Mouse (Mus musculus) ES-E14 (cell line): ENCODE results near the gene Epn3. TPM values are rescaled to one million over a fixed set of nuclear protein-coding genes. Genes with fewer than 3 reads are reported as not detected.

ENCODE experiments used
- DNase-seq: peaks from one replicate; pipeline ENCODE4 v3.0.0-alpha.2; 2013; ENCODE audit warnings: low read depth, low spot score
- H3K27ac ChIP-seq: 2 replicates; pipeline ENCODE4 v1.5.1; 2012; ENCODE audit warnings: low read depth, mild to moderate bottlenecking, low read length, moderate library complexity, mixed read lengths; ENCODE audit not compliant: poor library complexity, insufficient read depth, severe bottlenecking
- H3K36me3 ChIP-seq: 2 replicates; pipeline ENCODE4 v1.6.1; 2012; ENCODE audit warnings: mild to moderate bottlenecking, low read length, moderate library complexity, mixed read lengths; ENCODE audit not compliant: control insufficient read depth, poor library complexity, insufficient read depth, severe bottlenecking
- H3K4me1 ChIP-seq, 2 experiments: fragments of 150-350 bp in 1 of 2; sonication (generic) in 1 of 2; 2 replicates each; pipeline ENCODE4 v1.6.1; 2012; ENCODE audit warnings: low read length in 2 of 2, mild to moderate bottlenecking in 1 of 2, mixed read lengths in 1 of 2; ENCODE audit not compliant: control insufficient read depth in 2 of 2, insufficient read depth in 2 of 2, poor library complexity in 1 of 2
- H3K4me3 ChIP-seq, 2 experiments: fragments of 150-350 bp in 1 of 2; sonication (generic) in 1 of 2; 2 replicates each; pipeline ENCODE4 v1.5.1; 2012; ENCODE audit warnings: low read length in 2 of 2, low read depth in 1 of 2, mild to moderate bottlenecking in 1 of 2, mixed read lengths in 1 of 2; ENCODE audit not compliant: insufficient read depth in 1 of 2, poor library complexity in 1 of 2, severe bottlenecking in 1 of 2
- H3K9ac ChIP-seq: 2 replicates; pipeline ENCODE4 v1.6.1; 2012; ENCODE audit warnings: low read depth, mild to moderate bottlenecking, low read length, mixed read lengths; ENCODE audit not compliant: poor library complexity, insufficient read depth, severe bottlenecking
- H3K9me3 ChIP-seq: fragments of 150-350 bp; sonication (generic); 2 replicates; pipeline ENCODE4 v1.6.1; 2012; ENCODE audit warnings: low read depth, mild to moderate bottlenecking, low read length; ENCODE audit not compliant: control insufficient read depth, insufficient read depth
- CHD2 ChIP-seq: IDR thresholded peaks from 2 replicates; pipeline ENCODE4 v1.6.1; 2014; ENCODE audit warnings: mild to moderate bottlenecking, low read depth, low read length, inconsistent platforms
- HCFC1 ChIP-seq: IDR thresholded peaks from 2 replicates; pipeline ENCODE4 v1.6.1; 2012; ENCODE audit warnings: low read length, inconsistent platforms, borderline replicate concordance; ENCODE audit not compliant: insufficient read depth
- MAFK ChIP-seq: IDR thresholded peaks from 2 replicates; pipeline ENCODE4 v1.6.1; 2014; ENCODE audit warnings: mild to moderate bottlenecking, low read depth, low read length, inconsistent platforms; ENCODE audit not compliant: insufficient read depth
- ZC3H11A ChIP-seq: IDR thresholded peaks from 2 replicates; pipeline ENCODE4 v1.6.1; 2012; ENCODE audit warnings: low read depth, mild to moderate bottlenecking, inconsistent platforms, low read length, borderline replicate concordance
- ZNF384 ChIP-seq: IDR thresholded peaks from 2 replicates; pipeline ENCODE4 v1.6.1; 2012; ENCODE audit warnings: low read depth, low read length, inconsistent platforms
- in situ Hi-C, 2 experiments: fragments of 600-800 bp; cut with MboI; formaldehyde crosslinking; loops; one replicate each; pipeline ENCODE4 v1.15.1; 2025; ENCODE audit warnings: low sequenced_read_pairs in 2 of 2, inconsistent platforms in 1 of 2; ENCODE audit not compliant: unreplicated experiment in 2 of 2
- total RNA-seq: library from RNA; depleted of rRNA; stranded (reverse); fragments of 300-350 nt; gene quantifications from 2 replicates; pipeline ENCODE4 v1.2.3, GENCODE M21; 2012

Gene Epn3
- total RNA-seq, 1 experiment = 1.7 TPM

- DNase-seq = no peak
- Histone ChIP-seq H3K4me3 (no peak overlapping the region), H3K27ac (no peak overlapping the region), H3K9me3 (no peaks in the 10 kb centered on the region), H3K9ac (no peak overlapping the region), H3K36me3 (no peaks in the 10 kb centered on the region), H3K4me1 (no peaks in the 10 kb centered on the region; a peak in 1 of 4 replicates)
- in situ Hi-C loops = no loop called here
- TF ChIP-seq ZC3H11A = no peak
- no peak for TF ChIP-seq CHD2
- TF ChIP-seq HCFC1 = no peak
- TF ChIP-seq MAFK = no peak
These were observed 50.5 kb downstream of the Epn3 start for GRCm38 (mm10) chr11:94449239-94449638.

GRCm38 (mm10) chr11:94447017-94447416 is 52.8 kb downstream of the Epn3 start:
- H3K9me3 ChIP-seq = no peaks in the 10 kb centered on the region
- no peak overlapping the region for H3K4me3 ChIP-seq
- no peak for DNase-seq
- in situ Hi-C loops = no loop called here
- no peaks in the 10 kb centered on the region; a peak in 1 of 4 replicates for H3K4me1 ChIP-seq
- TF ChIP-seq MAFK (no peak), CHD2 (no peak), HCFC1 (no peak), ZNF384 (no peak), ZC3H11A (no peak)
- H3K27ac ChIP-seq = no peak overlapping the region
- no peaks in the 10 kb centered on the region for H3K36me3 ChIP-seq
- no peak overlapping the region for H3K9ac ChIP-seq

GRCm38 (mm10) chr11:94445300-94445699 is 54.5 kb downstream of the Epn3 start:
- Histone ChIP-seq H3K9ac (no peak overlapping the region), H3K9me3 (no peaks in the 10 kb centered on the region), H3K36me3 (no peaks in the 10 kb centered on the region), H3K27ac (no peak overlapping the region), H3K4me1 (no peaks in the 10 kb centered on the region), H3K4me3 (no peak overlapping the region)
- no peak for DNase-seq
- no peak for TF ChIP-seq CHD2
- no peak for TF ChIP-seq ZNF384
- no peak for TF ChIP-seq MAFK
- TF ChIP-seq ZC3H11A = no peak
- TF ChIP-seq HCFC1 = no peak
- in situ Hi-C loops = no loop called here

GRCm38 (mm10) chr11:94444829-94445228 is 54.9 kb downstream of the Epn3 start:
- in situ Hi-C loops = no loop called here
- DNase-seq = no peak
- Histone ChIP-seq H3K36me3 (no peaks in the 10 kb centered on the region), H3K9ac (no peak overlapping the region), H3K27ac (no peak overlapping the region), H3K4me3 (no peak overlapping the region), H3K9me3 (no peaks in the 10 kb centered on the region), H3K4me1 (no peaks in the 10 kb centered on the region)
- TF ChIP-seq MAFK (no peak), ZC3H11A (no peak), HCFC1 (no peak), ZNF384 (no peak), CHD2 (no peak)

GRCm38 (mm10) chr11:94441752-94442151 is 58.0 kb downstream of the Epn3 start:
- Histone ChIP-seq H3K9me3 (no peaks in the 10 kb centered on the region), H3K4me3 (no peak overlapping the region), H3K27ac (no peak overlapping the region), H3K9ac (no peak overlapping the region), H3K36me3 (no peaks in the 10 kb centered on the region), H3K4me1 (no peaks in the 10 kb centered on the region)
- no peak for DNase-seq
- in situ Hi-C loops = no loop called here
- TF ChIP-seq HCFC1 (no peak), ZNF384 (no peak), CHD2 (no peak), MAFK (no peak), ZC3H11A (no peak)
